In genomic region chr6:30150471-30150870, GRCm38 (mm10) we compare ENCODE assay signal across 22 mouse cellular contexts.
DNase-seq lines count a peak whose midpoint lies in the region; ATAC-seq and TF ChIP-seq lines count a peak whose summit lies in the region.
"Had no signal": no experiment of that assay in that cellular context is flagged by ENCODE, and none has a peak within 500 bp of the region (broad histone marks: within the 10 kb centered on the region; RNA-seq: fewer than 3 reads in every experiment).

No protein-coding gene starts in this region.

- DNase-seq in liver, embryonic 13.5 days, result no peak
- DNase-seq in liver, postnatal 0 days, result no peak
- DNase-seq in R1 (ENCODE audit: low read depth, low spot score) (peak; percentile 68), ZHBTc4 (ENCODE audit: low read depth, low spot score) (peak; percentile 56)
- no peak for DNase-seq in thymus, adult 18-20 months
- DNase-seq: adrenal gland, adult 2 months; adrenal gland, postnatal 10 days; adrenal gland, postnatal 25 days; cerebellum, adult 11 months; cerebellum, adult 18-20 months; cerebellum, adult 8-10 months; cerebellum, adult 9-11 months; cerebellum, postnatal 14 days; cerebellum, postnatal 36 days; embryo, embryonic 11 days had no signal

- no peak overlapping the region for H3K4me3 ChIP-seq in liver, embryonic 13.5 days (replicated peaks)
- no peak overlapping the region for H3K4me3 ChIP-seq in liver, postnatal 0 days (ENCODE audit: low read depth, low read length)
- H3K4me3 ChIP-seq: embryonic facial prominence, embryonic 13.5 days; embryonic facial prominence, embryonic 15.5 days; erythroblast, embryonic 14.5 days; forebrain, embryonic 10.5 days; forebrain, embryonic 12.5 days had no signal

- peaks cover 46% of the 10 kb centered on the region for H3K36me3 ChIP-seq in liver, embryonic 13.5 days
- H3K36me3 ChIP-seq in liver, postnatal 0 days (replicated peaks; ENCODE audit: insufficient read depth, low read length), result peaks cover 31% of the 10 kb centered on the region

- TF ChIP-seq CTCF in liver, postnatal 0 days (IDR thresholded peaks at IDR 0.05; ENCODE audit: low read depth), result no peak

- 86% methylated on average over 8 of the region's 8 CpGs for WGBS in liver, embryonic 13.5 days (ENCODE audit: insufficient replicate concordance)
- 92% methylated on average over 8 of the region's 8 CpGs for WGBS in liver, postnatal 0 days (ENCODE audit: insufficient replicate concordance)

- peak overlapping the region; percentile 56; the same call in 1 of the 2 replicates for H3K27ac ChIP-seq in liver, embryonic 13.5 days
- no peak overlapping the region for H3K27ac ChIP-seq in liver, postnatal 0 days (ENCODE audit: low read depth)
- H3K27ac ChIP-seq: embryonic facial prominence, embryonic 13.5 days; embryonic facial prominence, embryonic 15.5 days; forebrain, embryonic 10.5 days; forebrain, embryonic 12.5 days had no signal

- no peak for ATAC-seq in liver, embryonic 13.5 days (ENCODE audit: low read depth)
- no peak for ATAC-seq in liver, postnatal 0 days
- ATAC-seq: forebrain, embryonic 14.5 days; forebrain, embryonic 16.5 days had no signal

- H3K27me3 ChIP-seq in liver, embryonic 13.5 days, result no peaks in the 10 kb centered on the region
- no peaks in the 10 kb centered on the region for H3K27me3 ChIP-seq in liver, postnatal 0 days (ENCODE audit: insufficient read depth, low read length)
- H3K27me3 ChIP-seq: embryonic facial prominence, embryonic 13.5 days; embryonic facial prominence, embryonic 15.5 days; forebrain, embryonic 12.5 days had no signal

- no peak overlapping the region for H3K4me2 ChIP-seq in liver, embryonic 13.5 days
- no peak overlapping the region for H3K4me2 ChIP-seq in liver, postnatal 0 days (ENCODE audit: low read depth, low read length)
- H3K4me2 ChIP-seq: embryonic facial prominence, embryonic 13.5 days; embryonic facial prominence, embryonic 15.5 days; forebrain, embryonic 12.5 days had no signal

- no peaks in the 10 kb centered on the region for H3K9me3 ChIP-seq in liver, embryonic 13.5 days (replicated peaks)
- H3K9me3 ChIP-seq in liver, postnatal 0 days (ENCODE audit: low read length), result no peaks in the 10 kb centered on the region
- H3K9me3 ChIP-seq: embryonic facial prominence, embryonic 13.5 days; embryonic facial prominence, embryonic 15.5 days; forebrain, embryonic 10.5 days; forebrain, embryonic 12.5 days had no signal

- no peak overlapping the region for H3K9ac ChIP-seq in liver, embryonic 13.5 days
- no peak overlapping the region for H3K9ac ChIP-seq in liver, postnatal 0 days (replicated peaks)
- H3K9ac ChIP-seq: embryonic facial prominence, embryonic 13.5 days; embryonic facial prominence, embryonic 15.5 days; forebrain, embryonic 12.5 days had no signal

- H3K4me1 ChIP-seq in liver, embryonic 13.5 days (replicated peaks), result peaks cover 39% of the 10 kb centered on the region
- H3K4me1 ChIP-seq in liver, postnatal 0 days (ENCODE audit: insufficient read depth), result peaks cover 8% of the 10 kb centered on the region
- H3K4me1 ChIP-seq: embryonic facial prominence, embryonic 13.5 days; embryonic facial prominence, embryonic 15.5 days had no signal

- TF ChIP-seq EP300 in liver, postnatal 0 days (IDR thresholded peaks at IDR 0.05; ENCODE audit: low read depth), result no peak

Comparison
In these comparisons a context has a peak if more than half of its experiments do, and no peak if none do; other contexts are left out.
1. DNase-seq: peak in R1 (single experiment) and ZHBTc4 (single experiment); none in liver, embryonic 13.5 days (single experiment), liver, postnatal 0 days (single experiment) and thymus, adult 18-20 months (0 of 2).